Mouse (Mus musculus) urinary bladder, adult 18-20 months (tissue): ENCODE measurements around the gene Zbtb48.
A peak's percentile ranks its signal among the peaks of the same experiment; 100 is the strongest.
"Not testable (repeated sequence)": the region's sequence is repeated elsewhere in the genome, so short reads cannot be mapped to it uniquely, and the experiment has no call there.

Experiments used
- DNase-seq, 2 experiments: peaks; one replicate each; pipeline ENCODE4 v3.0.0; 2022; ENCODE audit warnings: low spot score in 2 of 2, mixed read lengths in 2 of 2

The Zbtb48 gene

GRCm38 (mm10) chr4:152027524-152027923, at the start of gene Zbtb48:
Gene Zbtb48 (minus strand): TSS chr4:152027671.
- peak; percentile 93 to 96 for DNase-seq

- DNase-seq: no peak
Measured at GRCm38 (mm10) chr4:152077191-152077590, 49.7 kb upstream of the Zbtb48 start.

- DNase-seq: no peak
Measured at GRCm38 (mm10) chr4:152074548-152074947, 47.1 kb upstream of the Zbtb48 start.

GRCm38 (mm10) chr4:152073715-152074114, 46.2 kb upstream of the Zbtb48 start:
- DNase-seq: no peak

- DNase-seq: no peak
Measured at GRCm38 (mm10) chr4:152072655-152073054, 45.2 kb upstream of the Zbtb48 start.

GRCm38 (mm10) chr4:152072121-152072601, 44.7 kb upstream of the Zbtb48 start, which contains the start of gene Plekhg5:
Gene Plekhg5 (plus strand): TSS chr4:152072498.
- DNase-seq: no peak

- no peak for DNase-seq
Measured at GRCm38 (mm10) chr4:152070494-152071396, 43.3 kb upstream of the Zbtb48 start.

- no peak for DNase-seq
Measured at GRCm38 (mm10) chr4:152069245-152069644, 41.8 kb upstream of the Zbtb48 start.

GRCm38 (mm10) chr4:152068166-152068724, 40.8 kb upstream of the Zbtb48 start:
- no peak for DNase-seq

GRCm38 (mm10) chr4:152067280-152067679, 39.8 kb upstream of the Zbtb48 start:
- DNase-seq: no peak

GRCm38 (mm10) chr4:152062390-152063110, 35.1 kb upstream of the Zbtb48 start:
- no peak for DNase-seq

- DNase-seq: no peak
Measured at GRCm38 (mm10) chr4:152044609-152045008, 17.1 kb upstream of the Zbtb48 start.

GRCm38 (mm10) chr4:152043171-152043570, 15.7 kb upstream of the Zbtb48 start:
- no peak for DNase-seq

- DNase-seq: no peak
Measured at GRCm38 (mm10) chr4:152041924-152042641, 14.6 kb upstream of the Zbtb48 start.

GRCm38 (mm10) chr4:152039831-152040310, 12.4 kb upstream of the Zbtb48 start:
- no peak for DNase-seq

GRCm38 (mm10) chr4:152038985-152039830, 11.7 kb upstream of the Zbtb48 start, which contains the start of gene Nol9:
Gene Nol9 (plus strand): TSS chr4:152039321.
- DNase-seq: peak; percentile 84 to 93

- no peak for DNase-seq
Measured at GRCm38 (mm10) chr4:152038225-152038984, 10.9 kb upstream of the Zbtb48 start, which contains the start of gene Tas1r1. Gene Tas1r1 (minus strand): TSS chr4:152038568.

GRCm38 (mm10) chr4:152036464-152036863, 9.0 kb upstream of the Zbtb48 start:
- DNase-seq: not testable (repeated sequence)

- DNase-seq: no peak
Measured at GRCm38 (mm10) chr4:152032922-152033321, 5.5 kb upstream of the Zbtb48 start.
